Mouse (Mus musculus) megakaryocyte-erythroid progenitor cell, adult 5 weeks (primary cell): Measurements from ENCODE around the gene 4930503B20Rik. TPM values are rescaled to one million over a fixed set of nuclear protein-coding genes. Genes with fewer than 3 reads are reported as not detected.

ENCODE experiments used
- polyA plus RNA-seq: library from polyadenylated mRNA; stranded (reverse); fragments of >175 nt; gene quantifications from 2 replicates; pipeline ENCODE4 v1.2.3, GENCODE M21; 2012

4930503B20Rik gene
- not detected in 2 replicates for polyA plus RNA-seq

DNA sequence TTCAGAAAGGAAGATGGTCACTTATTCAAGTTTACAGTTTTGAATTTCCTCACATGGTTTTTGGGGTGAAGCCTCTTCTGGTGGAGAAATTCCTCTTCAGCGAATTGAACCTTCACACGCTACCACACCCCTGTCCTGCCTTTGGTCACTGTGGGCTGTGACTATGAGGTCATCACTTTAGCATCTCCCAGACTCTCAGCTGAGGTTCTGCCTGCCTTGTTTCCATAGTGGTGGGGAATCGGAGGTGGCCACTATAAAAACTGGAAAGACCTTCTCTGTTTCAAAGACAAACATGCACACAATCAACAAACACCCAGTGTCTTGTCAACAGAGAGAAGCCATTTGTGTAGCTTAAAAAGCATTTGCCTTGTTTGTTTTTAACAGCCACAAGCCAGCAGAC, at the start of gene 4930503B20Rik:
4930503B20Rik (minus strand) TSS at position 101 of the 400 bp plus-strand sequence.

GRCm38 (mm10) chr3:146684811-146685675, 33.9 kb upstream of the 4930503B20Rik start, which contains the start of gene Samd13:
Samd13 (minus strand) TSS chr3:146685592.

GRCm38 (mm10) chr3:146615496-146615895, 35.6 kb downstream of the 4930503B20Rik start, which contains the start of gene Dnase2b:
Dnase2b (minus strand) TSS chr3:146615596.

Other genes with a start within 250 kb of the 4930503B20Rik start
- gene Ssx2ip, start 246.7 kb downstream of the 4930503B20Rik start, polyA plus RNA-seq = 3.4 and 4.8 TPM in 2 replicates
- 16.1 and 31.3 TPM in 2 replicates for gene Ctbs, start 201.5 kb downstream of the 4930503B20Rik start, polyA plus RNA-seq
- gene Spata1, start 151.6 kb downstream of the 4930503B20Rik start, polyA plus RNA-seq = 0.76 and 1.4 TPM in 2 replicates
- 204 and 215 TPM in 2 replicates for gene Gng5, start 151.5 kb downstream of the 4930503B20Rik start, polyA plus RNA-seq
- 24.8 and 29.7 TPM in 2 replicates for gene Rpf1, start 129.9 kb downstream of the 4930503B20Rik start, polyA plus RNA-seq
- not detected in 2 replicates for gene Uox, start 80.9 kb downstream of the 4930503B20Rik start, polyA plus RNA-seq
- not detected in 2 replicates for gene Dnase2b, start 35.7 kb downstream of the 4930503B20Rik start, polyA plus RNA-seq
- 0.31 and 0.88 TPM in 2 replicates for gene Samd13, start 34.3 kb upstream of the 4930503B20Rik start, polyA plus RNA-seq
- gene Prkacb, start 161.7 kb upstream of the 4930503B20Rik start, polyA plus RNA-seq = 10.8 and 11.7 TPM in 2 replicates
- 0.06 and 0.24 TPM in 2 replicates for gene Ttll7, start 201.1 kb upstream of the 4930503B20Rik start, polyA plus RNA-seq